Mouse (Mus musculus) lung, embryonic 16.5 days (tissue): ENCODE results near the gene Fry. TPM values are rescaled to one million over a fixed set of nuclear protein-coding genes. Genes with fewer than 3 reads are reported as not detected.
A peak's percentile ranks its signal among the peaks of the same experiment; 100 is the strongest.

ENCODE experiments used
- ATAC-seq: fragments of 200-750 bp; cut with Nextera tagmentation; 2 replicates; pipeline ENCODE4 v1.8.0; 2017; ENCODE audit warnings: low read depth, mild to moderate bottlenecking, moderate library complexity
- H3K27ac ChIP-seq: fragments of 300-500 bp; sonication (generic); 2 replicates; pipeline ENCODE4 v1.5.1; 2014; ENCODE audit warnings: mild to moderate bottlenecking, control low read depth, low read length
- H3K27me3 ChIP-seq: fragments of 300-500 bp; sonication (generic); 2 replicates; pipeline ENCODE4 v1.6.1; 2014; ENCODE audit warnings: low read depth, low read length, mixed read lengths; ENCODE audit not compliant: control insufficient read depth, insufficient read depth
- H3K36me3 ChIP-seq: fragments of 300-500 bp; sonication (generic); 2 replicates; pipeline ENCODE4 v1.6.1; 2014; ENCODE audit warnings: low read length; ENCODE audit not compliant: control insufficient read depth, insufficient read depth
- H3K4me1 ChIP-seq: fragments of 300-500 bp; sonication (generic); replicated peaks from 2 replicates; pipeline ENCODE4 v1.6.1; 2014; ENCODE audit warnings: low read length, mixed read lengths; ENCODE audit not compliant: control insufficient read depth, insufficient read depth
- H3K4me2 ChIP-seq: fragments of 300-500 bp; sonication (generic); 2 replicates; pipeline ENCODE4 v1.6.1; 2014; ENCODE audit warnings: low read depth, low read length, control low read depth
- H3K4me3 ChIP-seq: fragments of 300-500 bp; sonication (generic); 2 replicates; pipeline ENCODE4 v1.5.1; 2014; ENCODE audit warnings: mild to moderate bottlenecking, low read length, control low read depth
- H3K9ac ChIP-seq: fragments of 300-500 bp; sonication (generic); 2 replicates; pipeline ENCODE4 v1.6.1; 2014; ENCODE audit warnings: low read length, control low read depth
- H3K9me3 ChIP-seq: fragments of 300-500 bp; sonication (generic); 2 replicates; pipeline ENCODE4 v1.6.1; 2016; ENCODE audit warnings: low read length; ENCODE audit not compliant: control insufficient read depth
- WGBS: fragments of 180-500 bp; shearing (Covaris S2); extraction: QIAGEN DNeasy Blood & Tissue Kit; methylation state at CpG from one replicate; pipeline ENCODE4 v1.1.7; 2014; 5-methylcytosine and 5-hydroxymethylcytosine counted together
- polyA plus RNA-seq: library from polyadenylated mRNA; unstranded; fragments of >200 nt; fragmentation: Nextera tagmentation; extraction: Ambion mirVana; gene quantifications from 2 replicates; pipeline ENCODE4 v1.2.1, GENCODE M21; 2015

Gene Fry
- polyA plus RNA-seq, 1 experiment from 2014 or later, result 8.9 TPM

DNA sequence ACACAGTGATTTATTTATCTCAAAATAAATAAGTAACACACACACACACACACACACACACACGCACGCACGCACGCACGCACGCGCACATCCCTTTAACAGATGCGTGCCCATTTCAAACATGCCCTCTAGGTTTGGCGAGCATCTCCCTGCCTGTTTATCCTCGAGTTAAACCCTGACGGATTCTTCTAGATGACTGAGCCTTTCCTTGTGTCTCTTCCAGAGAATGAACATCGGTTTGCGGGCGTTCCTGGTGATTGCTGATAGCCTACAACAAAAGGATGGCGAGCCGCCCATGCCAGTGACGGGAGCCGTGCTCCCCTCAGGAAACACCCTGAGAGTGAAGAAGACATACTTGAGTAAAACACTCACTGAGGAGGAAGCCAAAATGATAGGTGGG, 260.1 kb downstream of the Fry start:
- Histone ChIP-seq H3K36me3 (no peaks in the 10 kb centered on the region), H3K9me3 (no peaks in the 10 kb centered on the region), H3K27ac (no peak overlapping the region), H3K4me3 (no peak overlapping the region), H3K4me1 (no peaks in the 10 kb centered on the region), H3K9ac (no peak overlapping the region), H3K27me3 (no peaks in the 10 kb centered on the region), H3K4me2 (no peak overlapping the region)
- no peak for ATAC-seq
- whole genome bisulfite sequencing, result 83% methylated on average over 18 of the region's 18 CpGs

DNA sequence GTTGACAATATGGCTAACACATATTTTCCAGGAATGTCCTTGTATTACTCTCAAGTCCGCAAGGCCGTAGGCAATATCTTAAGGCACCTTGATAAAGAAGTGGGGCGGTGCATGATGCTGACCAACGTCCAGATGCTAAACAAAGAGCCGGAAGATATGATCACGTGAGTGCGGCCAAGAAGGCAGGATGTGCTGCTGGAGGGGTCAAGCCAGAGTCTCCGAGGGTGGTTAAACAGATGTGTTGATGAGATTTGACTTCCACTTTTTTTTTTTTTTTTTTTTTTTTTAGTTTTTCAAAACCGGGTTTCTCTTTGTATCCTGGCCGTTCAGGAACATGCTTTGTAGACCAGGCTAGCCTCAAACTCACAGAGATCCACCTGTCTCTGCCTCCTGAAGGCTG, 262.3 kb downstream of the Fry start:
- H3K9me3 ChIP-seq, result no peaks in the 10 kb centered on the region
- H3K36me3 ChIP-seq, result no peaks in the 10 kb centered on the region
- peaks cover 14% of the 10 kb centered on the region for H3K4me1 ChIP-seq
- no peak overlapping the region for H3K27ac ChIP-seq
- no peak for ATAC-seq
- 81% methylated on average over 10 of the region's 10 CpGs for WGBS
- H3K4me3 ChIP-seq, result no peak overlapping the region
- no peaks in the 10 kb centered on the region for H3K27me3 ChIP-seq
- H3K4me2 ChIP-seq, result no peak overlapping the region
- no peak overlapping the region for H3K9ac ChIP-seq

DNA sequence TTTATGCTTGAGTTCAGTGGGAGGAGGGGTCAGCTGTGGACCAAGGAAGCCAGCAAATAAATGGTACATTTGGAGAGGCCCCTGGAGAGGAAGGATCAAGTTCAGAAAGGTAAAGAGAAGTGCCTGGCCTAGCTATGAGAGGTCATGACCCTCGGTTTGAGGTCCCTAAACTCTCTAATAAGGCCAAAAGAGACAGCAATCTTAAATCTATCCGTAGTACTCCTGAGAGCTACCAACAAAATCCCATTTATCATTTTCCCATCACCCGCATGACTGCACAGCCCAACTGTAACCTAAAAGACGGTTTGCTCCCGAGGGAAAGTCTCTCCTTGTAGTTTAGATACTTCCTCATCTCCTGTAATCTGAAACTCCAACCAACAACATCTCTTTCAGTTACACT, 264.0 kb downstream of the Fry start:
- Histone ChIP-seq H3K9me3 (no peaks in the 10 kb centered on the region), H3K9ac (no peak overlapping the region), H3K4me2 (no peak overlapping the region), H3K27me3 (no peaks in the 10 kb centered on the region), H3K27ac (no peak overlapping the region), H3K36me3 (no peaks in the 10 kb centered on the region), H3K4me1 (peaks cover 14% of the 10 kb centered on the region), H3K4me3 (no peak overlapping the region)
- ATAC-seq, result no peak
- WGBS, result 41% methylated on average over 5 of the region's 5 CpGs

DNA sequence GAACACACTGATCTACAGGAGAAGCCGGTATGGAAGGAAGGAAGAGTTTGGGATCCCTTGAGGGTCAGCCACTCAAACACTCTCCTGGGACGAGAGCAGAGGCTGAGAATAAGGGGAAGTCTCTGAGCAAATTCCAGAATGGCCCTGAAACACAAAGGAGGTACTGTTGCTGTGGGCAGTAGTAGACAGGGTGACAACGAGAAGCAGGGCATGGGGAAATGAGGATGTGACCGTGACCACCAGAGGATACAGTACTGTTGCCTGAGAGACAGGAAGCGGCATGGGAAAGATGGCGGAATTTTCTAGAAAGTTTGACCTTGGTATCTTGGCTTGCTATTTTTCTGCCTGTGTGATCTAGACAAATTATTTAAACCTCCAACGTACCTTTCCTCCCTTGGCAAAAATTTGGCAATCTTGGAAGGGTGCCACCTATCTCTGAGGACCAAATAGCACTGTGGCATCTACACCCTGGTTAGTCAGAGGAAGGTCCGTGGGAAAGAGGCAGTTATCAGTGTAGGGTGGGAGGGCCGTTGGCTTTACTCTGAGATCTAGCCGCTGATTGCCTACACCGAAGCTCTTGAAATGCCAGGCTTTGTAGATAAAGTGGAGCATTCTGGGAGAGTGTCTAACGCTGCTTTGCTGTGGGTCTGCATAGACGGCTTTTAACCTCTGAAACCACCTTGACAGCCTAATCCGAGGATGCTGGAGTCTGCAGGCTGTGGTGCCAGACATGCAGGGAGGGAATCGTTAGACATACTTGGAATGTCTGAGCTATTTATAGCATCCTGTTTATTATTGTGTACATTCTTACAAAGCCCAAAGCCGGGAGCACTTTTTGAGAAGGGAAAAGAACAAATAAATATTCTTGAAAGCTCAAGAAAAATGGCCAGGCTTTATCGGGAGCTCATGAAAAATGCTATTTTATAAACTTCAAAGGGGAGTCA, 266.1 kb downstream of the Fry start:
- no peak overlapping the region for H3K9ac ChIP-seq
- WGBS, result 26% methylated on average over 17 of the region's 17 CpGs
- H3K27me3 ChIP-seq, result no peaks in the 10 kb centered on the region
- no peaks in the 10 kb centered on the region for H3K9me3 ChIP-seq
- no peaks in the 10 kb centered on the region for H3K36me3 ChIP-seq
- peak overlapping the region; percentile 52 for H3K27ac ChIP-seq
- H3K4me2 ChIP-seq, result 0 out of 2 replicates have a peak overlapping the region, but pooled peaks have one; percentile 12
- peaks cover 14% of the 10 kb centered on the region for H3K4me1 ChIP-seq
- H3K4me3 ChIP-seq, result no peak overlapping the region
- ATAC-seq, result peak; percentile 82

DNA sequence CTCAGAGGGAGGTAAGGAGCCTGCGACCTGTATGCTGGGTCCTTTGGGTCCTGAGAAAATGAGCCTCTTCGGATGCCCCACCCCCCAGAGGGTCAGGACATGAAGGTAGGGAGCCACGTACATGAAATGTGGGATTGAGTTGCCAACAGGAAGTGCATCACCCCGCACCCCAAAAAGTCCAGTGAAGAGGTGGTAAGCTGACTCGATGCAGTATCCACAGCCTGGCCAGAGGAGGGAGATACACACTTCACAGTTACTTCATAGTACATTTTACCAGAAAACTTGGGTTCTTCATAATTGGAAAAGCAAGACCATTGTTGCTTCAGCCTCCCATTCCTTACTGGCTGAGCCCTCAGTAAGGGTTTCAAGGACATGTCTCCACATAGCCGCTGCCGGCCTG, 266.8 kb downstream of the Fry start:
- ATAC-seq, result peak; percentile 51; the same call in 1 of the 2 replicates
- WGBS, result 36% methylated on average over 7 of the region's 7 CpGs
- no peak overlapping the region for H3K4me3 ChIP-seq
- no peaks in the 10 kb centered on the region for H3K9me3 ChIP-seq
- H3K4me2 ChIP-seq, result 0 out of 2 replicates have a peak overlapping the region, but pooled peaks have one; percentile 12
- no peaks in the 10 kb centered on the region for H3K27me3 ChIP-seq
- H3K4me1 ChIP-seq, result peaks cover 14% of the 10 kb centered on the region
- H3K9ac ChIP-seq, result no peak overlapping the region
- no peaks in the 10 kb centered on the region for H3K36me3 ChIP-seq
- H3K27ac ChIP-seq, result peak overlapping the region; percentile 52

DNA sequence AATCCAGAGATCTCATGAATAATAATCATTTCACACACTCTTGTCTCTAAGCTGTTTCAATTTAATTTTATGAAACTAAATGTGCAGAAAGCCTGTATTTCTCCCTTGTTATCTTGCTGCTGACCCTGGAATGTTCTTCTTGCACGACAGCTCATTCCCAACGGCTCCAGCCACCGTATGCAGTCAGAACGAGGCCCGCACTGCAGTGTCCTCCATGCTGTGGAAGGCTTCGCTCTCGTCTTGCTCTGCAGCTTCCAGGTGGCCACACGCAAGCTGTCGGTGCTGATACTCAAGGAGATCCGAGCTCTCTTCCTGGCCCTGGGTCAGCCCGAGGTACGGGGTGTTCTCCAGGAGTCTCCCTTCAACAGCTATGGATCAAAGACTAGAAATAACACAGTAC, 270.2 kb downstream of the Fry start:
- no peak overlapping the region for H3K4me2 ChIP-seq
- H3K9ac ChIP-seq, result no peak overlapping the region
- H3K9me3 ChIP-seq, result no peaks in the 10 kb centered on the region
- 0 out of 2 replicates have a peak, but pooled peaks cover 2% of the 10 kb centered on the region for H3K36me3 ChIP-seq
- 65% methylated on average over 12 of the region's 12 CpGs for WGBS
- H3K4me3 ChIP-seq, result no peak overlapping the region
- H3K27ac ChIP-seq, result no peak overlapping the region
- peaks cover 14% of the 10 kb centered on the region for H3K4me1 ChIP-seq
- no peak for ATAC-seq
- no peaks in the 10 kb centered on the region for H3K27me3 ChIP-seq

DNA sequence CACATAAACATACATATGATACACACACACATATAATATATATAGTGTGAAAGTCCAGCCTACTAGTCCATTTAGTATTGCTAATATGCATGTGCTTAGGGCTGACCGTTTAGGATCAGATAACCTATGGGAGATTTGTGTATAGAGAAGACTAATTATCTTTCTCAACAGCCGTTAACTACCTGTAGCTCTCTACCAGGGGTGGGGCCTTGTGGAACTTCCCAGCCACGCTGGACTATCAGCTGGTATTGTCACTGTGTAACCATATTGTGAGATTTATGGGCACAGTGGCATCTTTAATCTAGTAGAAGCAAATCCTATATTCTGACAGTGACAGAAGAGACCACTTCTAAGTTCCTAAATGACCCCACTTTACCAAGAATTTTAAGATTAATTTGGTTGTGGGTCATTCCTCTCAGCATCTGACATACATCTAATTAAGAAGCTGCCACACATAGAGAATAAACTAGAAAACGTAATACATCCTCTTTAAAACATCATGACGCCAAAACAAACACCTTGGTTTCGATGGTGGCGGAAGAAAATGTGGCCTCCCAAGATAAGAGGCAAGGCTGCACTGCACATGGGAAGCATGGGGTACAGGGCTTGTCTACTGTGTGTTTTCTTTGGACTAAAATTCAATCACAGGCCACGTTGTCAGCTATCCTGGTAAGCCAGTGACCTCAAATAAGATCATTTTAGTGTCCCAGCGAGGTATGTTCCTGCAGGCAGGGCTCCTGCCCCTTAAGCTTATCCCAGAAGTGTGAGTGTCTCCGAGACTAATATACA, 271.3 kb downstream of the Fry start:
- Histone ChIP-seq H3K9me3 (peaks cover 6% of the 10 kb centered on the region; the same call in 1 of the 2 replicates), H3K36me3 (peaks cover 5% of the 10 kb centered on the region; the same call in 1 of the 2 replicates), H3K4me1 (peaks cover 7% of the 10 kb centered on the region), H3K4me3 (no peak overlapping the region), H3K27me3 (no peaks in the 10 kb centered on the region), H3K4me2 (no peak overlapping the region), H3K9ac (no peak overlapping the region), H3K27ac (no peak overlapping the region)
- no peak for ATAC-seq
- WGBS, result 44% methylated on average over 10 of the region's 10 CpGs

DNA sequence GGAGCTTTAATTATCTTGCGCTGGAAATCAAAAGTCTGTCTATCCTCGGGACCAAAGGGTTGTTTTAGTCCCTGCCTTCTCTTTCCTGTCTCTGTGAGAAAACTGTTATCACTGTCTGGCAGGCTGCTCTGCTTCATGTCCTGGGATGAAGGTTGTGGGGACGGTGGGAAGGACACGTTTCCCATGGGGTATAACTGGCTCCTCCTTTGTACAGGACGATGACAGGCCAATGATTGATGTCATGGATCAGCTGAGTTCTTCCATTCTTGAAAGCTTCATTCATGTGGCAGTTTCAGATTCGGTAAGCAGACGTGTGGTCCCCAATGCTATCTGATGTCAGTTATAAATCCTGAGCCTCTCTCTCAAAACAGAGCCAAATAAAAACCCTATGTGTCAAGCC, 272.0 kb downstream of the Fry start:
- no peak overlapping the region for H3K9ac ChIP-seq
- no peak overlapping the region for H3K27ac ChIP-seq
- 36% methylated on average over 7 of the region's 7 CpGs for WGBS
- H3K36me3 ChIP-seq, result peaks cover 5% of the 10 kb centered on the region; the same call in 1 of the 2 replicates
- H3K27me3 ChIP-seq, result no peaks in the 10 kb centered on the region
- peaks cover 6% of the 10 kb centered on the region; the same call in 1 of the 2 replicates for H3K9me3 ChIP-seq
- H3K4me2 ChIP-seq, result no peak overlapping the region
- no peak for ATAC-seq
- no peak overlapping the region for H3K4me3 ChIP-seq
- H3K4me1 ChIP-seq, result peaks cover under 1% of the 10 kb centered on the region; the same call in 1 of the 2 replicates

DNA sequence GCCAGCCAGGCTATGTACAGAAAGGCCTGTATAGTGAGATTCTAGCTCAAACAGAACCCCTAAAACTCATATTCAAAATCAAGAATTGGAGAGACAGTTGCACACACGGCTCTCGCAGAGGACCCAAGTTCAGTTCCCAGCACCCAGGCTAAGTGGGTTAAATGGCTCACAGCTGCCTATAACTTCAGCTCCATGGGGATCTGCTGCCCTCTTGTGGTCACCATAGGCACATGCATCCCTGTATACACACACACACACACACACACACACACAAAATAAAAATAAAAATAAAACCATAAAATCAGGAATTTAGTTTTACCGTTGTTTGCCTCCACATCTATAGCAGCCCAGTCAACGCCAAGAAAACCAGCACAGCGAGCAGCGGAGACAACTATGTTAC, 276.2 kb downstream of the Fry start:
- ATAC-seq, result no peak
- Histone ChIP-seq H3K4me3 (no peak overlapping the region), H3K9me3 (peaks cover 6% of the 10 kb centered on the region; the same call in 1 of the 2 replicates), H3K36me3 (peaks cover 5% of the 10 kb centered on the region; the same call in 1 of the 2 replicates), H3K4me2 (no peak overlapping the region), H3K4me1 (no peaks in the 10 kb centered on the region; the same call in 1 of the 2 replicates), H3K27ac (no peak overlapping the region), H3K9ac (no peak overlapping the region), H3K27me3 (no peaks in the 10 kb centered on the region)
- 95% methylated on average over 6 of the region's 6 CpGs for WGBS
